Mouse (Mus musculus): ENCODE data around the gene Olfr1336.
"Not testable (repeated sequence)": the region's sequence is repeated elsewhere in the genome, so short reads cannot be mapped to it uniquely, and the experiment has no call there.

Gene Olfr1336

GRCm38 (mm10) chr7:6455868-6456267 is at the start of gene Olfr1336:
Olfr1336 (plus strand) TSS chr7:6456168.
- no peak for DNase-seq (ENCODE audit: low read depth, low spot score)

GRCm38 (mm10) chr7:6410043-6410442 is 45.9 kb upstream of the Olfr1336 start, which contains the start of gene Gm20715:
Gm20715 (plus strand) TSS chr7:6410277.
- DNase-seq (ENCODE audit: low read depth, low spot score): peak; percentile 83

GRCm38 (mm10) chr7:6414626-6415441 is 41.1 kb upstream of the Olfr1336 start:
- no peak for DNase-seq (ENCODE audit: low read depth, low spot score)

- DNase-seq (ENCODE audit: low read depth, low spot score): no peak
Measured at GRCm38 (mm10) chr7:6415442-6415787, 40.6 kb upstream of the Olfr1336 start.

- no peak for DNase-seq (ENCODE audit: low read depth, low spot score)
Measured at GRCm38 (mm10) chr7:6419894-6420293, 36.1 kb upstream of the Olfr1336 start.

GRCm38 (mm10) chr7:6429381-6429780 is 26.6 kb upstream of the Olfr1336 start:
- DNase-seq (ENCODE audit: low read depth, low spot score): peak; percentile 3

- DNase-seq (ENCODE audit: low read depth, low spot score): peak; percentile 70
Measured at GRCm38 (mm10) chr7:6430342-6430741, 25.6 kb upstream of the Olfr1336 start.

- DNase-seq (ENCODE audit: low read depth, low spot score): no peak
Measured at GRCm38 (mm10) chr7:6438388-6438787, 17.6 kb upstream of the Olfr1336 start, which contains the start of gene Olfr1344. Olfr1344 (plus strand) TSS chr7:6438688.

- no peak for DNase-seq (ENCODE audit: low read depth, low spot score)
Measured at GRCm38 (mm10) chr7:6441173-6441572, 14.8 kb upstream of the Olfr1336 start.

- DNase-seq (ENCODE audit: low read depth, low spot score): no peak
Measured at GRCm38 (mm10) chr7:6447771-6448170, 8.2 kb upstream of the Olfr1336 start.

GRCm38 (mm10) chr7:6456399-6456798 is 431 bp downstream of the Olfr1336 start:
- DNase-seq (ENCODE audit: low read depth, low spot score): no peak

GRCm38 (mm10) chr7:6466951-6467350 is 11.0 kb downstream of the Olfr1336 start, which contains the start of gene Olfr1346:
Olfr1346 (plus strand) TSS chr7:6467101.
- DNase-seq (ENCODE audit: low read depth, low spot score): no peak

GRCm38 (mm10) chr7:6477633-6478032 is 21.7 kb downstream of the Olfr1336 start:
- not testable (repeated sequence) for DNase-seq (ENCODE audit: low read depth, low spot score)

- DNase-seq (ENCODE audit: low read depth, low spot score): no peak
Measured at GRCm38 (mm10) chr7:6486841-6487240, 30.9 kb downstream of the Olfr1336 start, which contains the start of gene Olfr5. Olfr5 (minus strand) TSS chr7:6486941.

- DNase-seq (ENCODE audit: low read depth, low spot score): no peak
Measured at GRCm38 (mm10) chr7:6499655-6500054, 43.7 kb downstream of the Olfr1336 start, which contains the start of gene Olfr1347. Olfr1347 (minus strand) TSS chr7:6499755.

- DNase-seq (ENCODE audit: low read depth, low spot score): no peak
Measured at GRCm38 (mm10) chr7:6508648-6509047, 52.7 kb downstream of the Olfr1336 start, which contains the start of gene Olfr1348. Olfr1348 (minus strand) TSS chr7:6508748.

All from CD4-positive, CD25-positive, alpha-beta regulatory T cell, adult 2 months (primary cell).